Mouse (Mus musculus) MEL (cell line): ENCODE results near the gene Ippk.

Source experiments
- CTCF ChIP-seq, 3 experiments: IDR thresholded peaks in 2 of 3; conservative IDR thresholded peaks in 1 of 3; 2 replicates each; pipeline ENCODE4 v1.5.1; 2011 to 2012; ENCODE audit warnings: low read length in 3 of 3, low read depth in 2 of 3, mild to moderate bottlenecking in 2 of 3, improper control_type of control experiment in 1 of 3, inconsistent platforms in 1 of 3, mixed read lengths in 1 of 3, moderate library complexity in 1 of 3; ENCODE audit not compliant: control insufficient read depth in 1 of 3, insufficient read depth in 1 of 3, poor library complexity in 1 of 3, severe bottlenecking in 1 of 3
- E2F4 ChIP-seq: IDR thresholded peaks from 2 replicates; pipeline ENCODE4 v1.6.1; 2011; ENCODE audit warnings: low read depth, low read length, improper control_type of control experiment, borderline replicate concordance
- MAFK ChIP-seq: IDR thresholded peaks from 2 replicates; pipeline ENCODE4 v1.6.1; 2011; ENCODE audit warnings: low read depth, mild to moderate bottlenecking, low read length, improper control_type of control experiment, borderline replicate concordance
- MYC ChIP-seq: IDR thresholded peaks from 2 replicates; pipeline ENCODE4 v1.6.1; 2011; ENCODE audit warnings: low read depth, mild to moderate bottlenecking, low read length, improper control_type of control experiment, moderate library complexity
- POLR2A ChIP-seq, 2 experiments: IDR thresholded peaks; 2 replicates each; pipeline ENCODE4 v1.6.1; 2011 to 2012; ENCODE audit warnings: low read length in 2 of 2, mild to moderate bottlenecking in 2 of 2, control low read depth in 1 of 2, improper control_type of control experiment in 1 of 2, low read depth in 1 of 2, moderate library complexity in 1 of 2; ENCODE audit not compliant: control insufficient read depth in 1 of 2, insufficient read depth in 1 of 2, poor library complexity in 1 of 2
- POLR2AphosphoS2 ChIP-seq: IDR thresholded peaks from 2 replicates; pipeline ENCODE4 v1.6.1; 2011; ENCODE audit warnings: low read length, improper control_type of control experiment
- RCOR1 ChIP-seq: IDR thresholded peaks from 2 replicates; pipeline ENCODE4 v1.6.1; 2012; ENCODE audit warnings: low read depth, mild to moderate bottlenecking, inconsistent platforms, low read length, improper control_type of control experiment
- TCF12 ChIP-seq: IDR thresholded peaks from 2 replicates; pipeline ENCODE4 v1.6.1; 2014; ENCODE audit warnings: low read depth, mild to moderate bottlenecking, inconsistent platforms, low read length, improper control_type of control experiment, moderate library complexity
- USF1 ChIP-seq: IDR thresholded peaks from 2 replicates; pipeline ENCODE4 v1.6.1; 2014; ENCODE audit warnings: low read depth, mild to moderate bottlenecking, inconsistent platforms, low read length, improper control_type of control experiment, moderate library complexity
- ZC3H11A ChIP-seq: IDR thresholded peaks from 2 replicates; pipeline ENCODE4 v1.6.1; 2012; ENCODE audit warnings: low read depth, mild to moderate bottlenecking, inconsistent platforms, low read length, improper control_type of control experiment
- ZKSCAN1 ChIP-seq: IDR thresholded peaks from 2 replicates; pipeline ENCODE4 v1.6.1; 2012; ENCODE audit warnings: low read depth, mild to moderate bottlenecking, inconsistent platforms, low read length, improper control_type of control experiment, moderate library complexity
- ZNF384 ChIP-seq: IDR thresholded peaks from 2 replicates; pipeline ENCODE4 v1.6.1; 2012; ENCODE audit warnings: low read depth, mild to moderate bottlenecking, inconsistent platforms, low read length, improper control_type of control experiment

GRCm38 (mm10) chr13:49467585-49467984 is 46.5 kb downstream of the Ippk start:
- no peak for TF ChIP-seq CTCF (IDR thresholded peaks at IDR 0.05 in 2 of 3, conservative IDR thresholded peaks at IDR 0.05 in 1 of 3; ENCODE audit: control insufficient read depth in 1 of 3, insufficient read depth in 1 of 3, low read depth in 2 of 3, low read length in 3 of 3, poor library complexity in 1 of 3, severe bottlenecking in 1 of 3)
- TF ChIP-seq TCF12 = no peak
- TF ChIP-seq POLR2AphosphoS2 = no peak
- TF ChIP-seq RCOR1 = no peak
- no peak for TF ChIP-seq POLR2A (IDR thresholded peaks at IDR 0.05; ENCODE audit: control insufficient read depth in 1 of 2, insufficient read depth in 1 of 2, low read depth in 1 of 2, low read length in 2 of 2, poor library complexity in 1 of 2)
- TF ChIP-seq MAFK = no peak
- no peak for TF ChIP-seq USF1
- no peak for TF ChIP-seq ZNF384
- no peak for TF ChIP-seq ZC3H11A
- no peak for TF ChIP-seq ZKSCAN1
- TF ChIP-seq E2F4 = no peak
- TF ChIP-seq MYC = no peak
